Mouse (Mus musculus): Measurements from ENCODE around the gene Vat1. TPM values are rescaled to one million over a fixed set of nuclear protein-coding genes. Genes with fewer than 3 reads are reported as not detected.

Gene Vat1
- polyA plus RNA-seq, 1 experiment from 2014 or later, result 125 TPM

Small RNA genes within 50 kb of the gene (microRNA-seq; reads per million reads assigned to microRNA genes)
- not detected for gene Mir6929

Other genes with a start within 250 kb of the Vat1 start
- 30.0 and 32.4 TPM in 2 replicates for gene Ezh1, start 239.8 kb downstream of the Vat1 start, polyA plus RNA-seq (2015; fragmentation: Nextera tagmentation; extraction: Ambion mirVana)
- gene Ramp2, start 220.2 kb downstream of the Vat1 start, polyA plus RNA-seq (2015; fragmentation: Nextera tagmentation; extraction: Ambion mirVana), result 100 and 108 TPM in 2 replicates
- 128 and 131 TPM in 2 replicates for gene Vps25, start 212.5 kb downstream of the Vat1 start, polyA plus RNA-seq (2015; fragmentation: Nextera tagmentation; extraction: Ambion mirVana)
- gene Wnk4, start 205.7 kb downstream of the Vat1 start, polyA plus RNA-seq (2015; fragmentation: Nextera tagmentation; extraction: Ambion mirVana), result 7.2 and 7.3 TPM in 2 replicates
- gene Cntd1, start 187.2 kb downstream of the Vat1 start, polyA plus RNA-seq (2015; fragmentation: Nextera tagmentation; extraction: Ambion mirVana), result 0.83 and 1.0 TPM in 2 replicates
- gene Coa3, start 187.1 kb downstream of the Vat1 start, polyA plus RNA-seq (2015; fragmentation: Nextera tagmentation; extraction: Ambion mirVana), result 226 and 232 TPM in 2 replicates
- 175 and 182 TPM in 2 replicates for gene Becn1, start 163.9 kb downstream of the Vat1 start, polyA plus RNA-seq (2015; fragmentation: Nextera tagmentation; extraction: Ambion mirVana)
- 106 and 117 TPM in 2 replicates for gene Psme3, start 150.0 kb downstream of the Vat1 start, polyA plus RNA-seq (2015; fragmentation: Nextera tagmentation; extraction: Ambion mirVana)
- gene Aoc2, start 141.2 kb downstream of the Vat1 start, polyA plus RNA-seq (2015; fragmentation: Nextera tagmentation; extraction: Ambion mirVana), result 0.93 and 2.1 TPM in 2 replicates
- gene Aoc3, start 135.6 kb downstream of the Vat1 start, polyA plus RNA-seq (2015; fragmentation: Nextera tagmentation; extraction: Ambion mirVana), result 0.15 and 0.29 TPM in 2 replicates
- not detected in 2 replicates for gene G6pc, start 98.7 kb downstream of the Vat1 start, polyA plus RNA-seq (2015; fragmentation: Nextera tagmentation; extraction: Ambion mirVana)
- gene Aarsd1, start 48.6 kb downstream of the Vat1 start, polyA plus RNA-seq (2015; fragmentation: Nextera tagmentation; extraction: Ambion mirVana), result 93.5 and 98.6 TPM in 2 replicates
- 8.1 and 9.5 TPM in 2 replicates for gene Gm27029, start 41.4 kb downstream of the Vat1 start, polyA plus RNA-seq (2015; fragmentation: Nextera tagmentation; extraction: Ambion mirVana)
- 30.7 and 33.6 TPM in 2 replicates for gene Rundc1, start 41.1 kb downstream of the Vat1 start, polyA plus RNA-seq (2015; fragmentation: Nextera tagmentation; extraction: Ambion mirVana)
- gene Ptges3l, start 40.9 kb downstream of the Vat1 start, polyA plus RNA-seq (2015; fragmentation: Nextera tagmentation; extraction: Ambion mirVana), result 3.1 and 3.9 TPM in 2 replicates
- 204 and 207 TPM in 2 replicates for gene Rpl27, start 23.9 kb downstream of the Vat1 start, polyA plus RNA-seq (2015; fragmentation: Nextera tagmentation; extraction: Ambion mirVana)
- gene Ifi35, start 17.8 kb downstream of the Vat1 start, polyA plus RNA-seq (2015; fragmentation: Nextera tagmentation; extraction: Ambion mirVana), result 3.9 and 4.8 TPM in 2 replicates
- gene Rnd2, start 1.2 kb downstream of the Vat1 start, polyA plus RNA-seq (2015; fragmentation: Nextera tagmentation; extraction: Ambion mirVana), result 83.2 and 90.6 TPM in 2 replicates
- 2.0 and 3.0 TPM in 2 replicates for gene Brca1, start 85.7 kb upstream of the Vat1 start, polyA plus RNA-seq (2015; fragmentation: Nextera tagmentation; extraction: Ambion mirVana)
- gene Nbr1, start 85.9 kb upstream of the Vat1 start, polyA plus RNA-seq (2015; fragmentation: Nextera tagmentation; extraction: Ambion mirVana), result 80.5 and 93.2 TPM in 2 replicates
- gene Tmem106a, start 116.0 kb upstream of the Vat1 start, polyA plus RNA-seq (2015; fragmentation: Nextera tagmentation; extraction: Ambion mirVana), result 4.4 and 4.9 TPM in 2 replicates
- gene Gm11634, start 133.0 kb upstream of the Vat1 start, polyA plus RNA-seq (2015; fragmentation: Nextera tagmentation; extraction: Ambion mirVana), result not detected in 2 replicates
- gene Rdm1, start 161.0 kb upstream of the Vat1 start, polyA plus RNA-seq (2015; fragmentation: Nextera tagmentation; extraction: Ambion mirVana), result 17.2 and 21.7 TPM in 2 replicates
- 7.6 and 7.7 TPM in 2 replicates for gene Arl4d, start 199.3 kb upstream of the Vat1 start, polyA plus RNA-seq (2015; fragmentation: Nextera tagmentation; extraction: Ambion mirVana)